Mouse (Mus musculus) stomach, embryonic 15.5 days (tissue): ENCODE data around the gene Nepro. TPM values are rescaled to one million over a fixed set of nuclear protein-coding genes. Genes with fewer than 3 reads are reported as not detected.

Experiments used
- ATAC-seq: fragments of 200-750 bp; cut with Nextera tagmentation; 2 replicates; pipeline ENCODE4 v1.8.0; 2017; ENCODE audit warnings: low read depth, moderate number of reproducible peaks, moderate TSS enrichment; ENCODE audit not compliant: insufficient read depth, low FRiP score
- H3K27ac ChIP-seq: fragments of 300-500 bp; sonication (generic); 2 replicates; pipeline ENCODE4 v1.5.1; 2015; ENCODE audit warnings: mild to moderate bottlenecking, inconsistent platforms
- H3K27me3 ChIP-seq: fragments of 300-500 bp; sonication (generic); replicated peaks from 2 replicates; pipeline ENCODE4 v1.6.1; 2015; ENCODE audit warnings: inconsistent platforms
- H3K36me3 ChIP-seq: fragments of 300-500 bp; sonication (generic); 2 replicates; pipeline ENCODE4 v1.6.1; 2015; ENCODE audit warnings: inconsistent platforms
- H3K4me1 ChIP-seq: fragments of 300-500 bp; sonication (generic); 2 replicates; pipeline ENCODE4 v1.6.1; 2015; ENCODE audit warnings: inconsistent platforms
- H3K4me2 ChIP-seq: fragments of 300-500 bp; sonication (generic); 2 replicates; pipeline ENCODE4 v1.6.1; 2015; ENCODE audit warnings: mild to moderate bottlenecking, inconsistent platforms
- H3K4me3 ChIP-seq: fragments of 300-500 bp; sonication (generic); replicated peaks from 2 replicates; pipeline ENCODE4 v1.5.1; 2015; ENCODE audit warnings: inconsistent platforms
- H3K9ac ChIP-seq: fragments of 300-500 bp; sonication (generic); 2 replicates; pipeline ENCODE4 v1.6.1; 2015; ENCODE audit warnings: inconsistent platforms
- H3K9me3 ChIP-seq: fragments of 300-500 bp; sonication (generic); 2 replicates; pipeline ENCODE4 v1.6.1; 2016; ENCODE audit warnings: inconsistent platforms
- WGBS: fragments of 180-500 bp; shearing (Covaris S2); methylation state at CpG from one replicate; pipeline ENCODE4 v1.1.7; 2015; 5-methylcytosine and 5-hydroxymethylcytosine counted together
- polyA plus RNA-seq: library from polyadenylated mRNA; unstranded; fragments of >200 nt; fragmentation: Nextera tagmentation; extraction: Ambion mirVana; gene quantifications from 2 replicates; pipeline ENCODE4 v1.2.1, GENCODE M21; 2015

Nepro gene
- polyA plus RNA-seq: 7.7 and 8.6 TPM in 2 replicates

DNA sequence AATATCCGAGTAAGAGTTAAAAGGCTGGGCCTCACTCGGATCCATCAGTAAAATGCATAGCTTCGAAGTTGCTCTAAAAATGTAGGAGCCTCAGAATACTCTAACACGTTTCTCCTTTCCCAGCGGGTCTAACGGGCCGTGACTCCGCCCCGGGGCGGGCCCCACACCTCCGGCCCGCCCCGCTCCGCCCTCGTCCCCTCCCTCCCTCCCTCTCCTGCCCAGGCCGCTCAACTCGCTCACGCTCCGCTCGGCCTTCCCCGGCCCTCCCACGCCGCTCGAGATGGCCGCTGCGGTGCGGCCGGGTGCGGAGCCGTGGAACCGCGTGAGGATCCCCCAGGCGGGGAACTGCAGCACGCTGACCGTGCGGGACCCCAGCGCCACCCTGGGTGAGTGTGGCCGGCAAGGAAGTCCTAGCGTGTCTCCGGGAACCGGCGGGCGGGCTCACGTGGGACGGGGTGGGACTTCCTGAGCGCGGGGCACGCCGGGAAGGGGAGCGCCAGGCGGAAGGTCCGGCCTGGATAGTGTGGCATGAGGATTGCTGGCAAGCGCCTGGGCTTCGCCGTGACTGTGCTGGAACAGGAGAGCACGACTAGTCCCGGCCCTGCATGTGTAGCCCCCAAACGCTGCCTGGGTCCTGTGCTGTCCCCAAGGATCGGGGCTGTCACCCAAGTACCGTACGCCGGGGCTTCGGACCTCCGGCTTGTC, at the start of gene Nepro:
Nepro (plus strand) TSS at position 219 of the 705 bp plus-strand sequence.
- peak within 1 kb of the TSS; percentile 96 for H3K4me3 ChIP-seq
- peak within 1 kb of the TSS; percentile 74 for H3K4me2 ChIP-seq
- peak within 1 kb of the TSS; percentile 96 for H3K27ac ChIP-seq
- ATAC-seq: peak; percentile 97
- 1% methylated on average over 59 of the region's 64 CpGs for WGBS
- no peaks in the 10 kb centered on the region for H3K27me3 ChIP-seq
- peak within 1 kb of the TSS; percentile 94 for H3K9ac ChIP-seq
- 0 out of 2 replicates have a peak, but pooled peaks cover 5% of the 10 kb centered on the region for H3K4me1 ChIP-seq
- H3K9me3 ChIP-seq: no peaks in the 10 kb centered on the region
- no peaks in the 10 kb centered on the region; the same call in 1 of the 2 replicates for H3K36me3 ChIP-seq

DNA sequence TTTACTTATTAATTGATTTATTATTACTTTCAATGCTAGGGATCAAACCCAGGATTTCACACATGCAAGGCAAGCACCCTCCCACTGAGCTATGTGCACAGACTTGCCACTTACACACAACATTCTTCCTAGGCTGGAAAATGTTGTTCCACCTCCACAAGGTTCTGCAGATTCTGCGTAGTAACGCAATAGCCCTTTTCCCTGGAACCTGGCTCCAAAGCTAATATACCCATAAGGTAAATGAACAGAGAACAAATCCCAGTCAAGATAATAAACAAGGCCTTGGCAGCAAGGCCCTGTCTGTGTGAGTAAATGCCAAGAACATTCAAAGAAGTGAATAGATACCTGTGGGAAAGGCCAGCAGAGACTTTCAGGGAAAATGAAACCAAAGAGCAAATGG, 47.7 kb upstream of the Nepro start:
- no peaks in the 10 kb centered on the region for H3K9me3 ChIP-seq
- peaks cover 3% of the 10 kb centered on the region; the same call in 1 of the 2 replicates for H3K4me1 ChIP-seq
- no peaks in the 10 kb centered on the region for H3K36me3 ChIP-seq
- H3K27me3 ChIP-seq: no peaks in the 10 kb centered on the region
- no peak overlapping the region for H3K4me3 ChIP-seq
- no peak overlapping the region for H3K27ac ChIP-seq
- no peak overlapping the region for H3K9ac ChIP-seq
- H3K4me2 ChIP-seq: no peak overlapping the region
- WGBS: 78% methylated on average over 2 of the region's 2 CpGs
- ATAC-seq: no peak

- H3K4me1 ChIP-seq: no peaks in the 10 kb centered on the region
- H3K27ac ChIP-seq: no peak overlapping the region
- no peaks in the 10 kb centered on the region for H3K36me3 ChIP-seq
- H3K9ac ChIP-seq: no peak overlapping the region
- no peaks in the 10 kb centered on the region for H3K27me3 ChIP-seq
- H3K4me3 ChIP-seq: no peak overlapping the region
- no peak for ATAC-seq
- H3K4me2 ChIP-seq: no peak overlapping the region
- no peaks in the 10 kb centered on the region for H3K9me3 ChIP-seq
- 71% methylated on average over 8 of the region's 8 CpGs for WGBS
Observed at GRCm38 (mm10) chr16:44679082-44679481, 45.0 kb upstream of the Nepro start.

DNA sequence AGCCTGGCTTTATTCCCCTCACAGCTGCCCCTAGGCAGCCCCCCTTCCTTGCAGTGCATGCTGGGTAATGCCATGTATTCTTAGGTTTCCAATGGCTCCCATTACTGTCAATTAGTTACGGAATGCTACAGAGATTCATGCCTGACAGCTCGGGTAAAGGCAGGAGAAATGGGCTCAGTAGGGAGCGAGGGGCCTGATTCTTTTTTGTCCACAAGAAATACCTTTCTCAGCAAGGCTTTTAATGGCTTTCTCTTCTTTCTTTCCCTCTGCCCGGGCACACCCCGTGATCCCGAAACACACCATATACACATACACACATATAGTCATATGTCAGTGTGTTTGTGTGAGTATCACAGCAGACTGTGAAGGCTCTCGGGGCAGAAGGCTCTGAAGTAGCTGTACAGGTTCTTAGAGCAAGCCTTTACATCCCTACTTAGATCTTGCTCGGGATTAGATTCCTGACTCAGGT, 44.6 kb upstream of the Nepro start:
- Histone ChIP-seq H3K9ac (no peak overlapping the region), H3K4me3 (no peak overlapping the region), H3K36me3 (no peaks in the 10 kb centered on the region), H3K4me2 (no peak overlapping the region), H3K9me3 (no peaks in the 10 kb centered on the region), H3K27me3 (no peaks in the 10 kb centered on the region), H3K27ac (no peak overlapping the region), H3K4me1 (no peaks in the 10 kb centered on the region)
- ATAC-seq: no peak
- 68% methylated on average over 8 of the region's 8 CpGs for WGBS

DNA sequence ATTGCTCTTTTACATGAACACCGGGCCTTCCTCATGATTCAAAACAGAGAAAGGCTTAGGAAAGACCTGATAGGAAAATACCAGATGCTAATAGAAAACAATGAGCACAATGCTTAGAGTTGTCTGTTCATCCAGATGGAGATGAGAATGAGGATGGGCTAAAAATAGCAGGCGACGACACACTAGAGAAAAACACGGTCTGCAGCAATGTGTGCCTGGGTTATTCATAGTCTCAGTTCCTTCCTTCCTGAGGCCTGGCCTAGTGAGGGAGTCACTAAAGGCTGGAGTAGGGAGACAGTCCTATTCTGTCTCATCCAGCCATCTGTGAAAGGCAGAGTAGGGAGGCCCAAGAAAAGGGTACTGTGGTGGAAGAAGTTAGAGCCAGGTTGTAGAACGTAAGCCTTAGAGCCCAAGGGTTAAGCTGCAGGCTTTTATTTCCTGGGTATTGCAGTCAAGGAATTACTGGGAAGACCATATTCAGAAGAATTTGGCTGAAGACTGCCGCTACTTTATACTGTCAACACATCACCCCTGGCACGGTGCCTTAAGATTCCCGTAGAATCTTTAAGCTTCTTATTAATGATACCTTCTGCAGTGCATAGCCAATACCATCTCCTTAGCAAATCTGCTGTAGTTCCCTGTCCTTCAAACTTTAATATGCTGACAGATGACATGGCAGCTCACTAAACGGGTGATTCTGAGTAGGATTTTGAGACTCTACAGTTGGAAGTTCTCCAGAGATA, 43.2 kb upstream of the Nepro start:
- H3K4me2 ChIP-seq: no peak overlapping the region
- no peak overlapping the region for H3K9ac ChIP-seq
- WGBS: 57% methylated on average over 9 of the region's 9 CpGs
- H3K36me3 ChIP-seq: no peaks in the 10 kb centered on the region
- no peaks in the 10 kb centered on the region for H3K9me3 ChIP-seq
- no peaks in the 10 kb centered on the region for H3K4me1 ChIP-seq
- H3K27ac ChIP-seq: peak overlapping the region; percentile 21; the same call in 1 of the 2 replicates
- no peak overlapping the region for H3K4me3 ChIP-seq
- ATAC-seq: no peak
- no peaks in the 10 kb centered on the region for H3K27me3 ChIP-seq

DNA sequence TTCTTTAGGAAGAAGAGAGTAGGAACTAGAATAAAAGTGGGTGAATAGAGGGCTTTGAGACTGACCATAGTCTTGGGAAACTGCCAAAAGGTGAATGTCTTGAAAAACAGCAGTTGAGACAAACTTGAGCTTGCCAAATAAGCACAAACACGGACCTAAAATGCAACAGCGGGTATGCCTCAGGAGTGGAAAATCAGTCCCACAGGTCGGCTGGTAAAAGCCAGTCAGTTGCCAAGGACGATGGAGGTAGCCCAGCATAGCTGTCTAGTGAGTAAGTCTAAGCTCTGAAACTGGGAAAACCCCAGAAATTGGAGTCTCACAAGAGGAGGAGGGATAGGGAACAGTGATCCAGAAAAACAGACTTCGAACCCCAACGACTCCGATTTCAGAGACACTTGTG, 39.5 kb upstream of the Nepro start:
- no peak overlapping the region for H3K4me3 ChIP-seq
- peaks cover 7% of the 10 kb centered on the region for H3K4me1 ChIP-seq
- no peak overlapping the region for H3K27ac ChIP-seq
- no peaks in the 10 kb centered on the region for H3K27me3 ChIP-seq
- H3K9ac ChIP-seq: no peak overlapping the region
- no peaks in the 10 kb centered on the region for H3K9me3 ChIP-seq
- no peak for ATAC-seq
- no peak overlapping the region for H3K4me2 ChIP-seq
- H3K36me3 ChIP-seq: no peaks in the 10 kb centered on the region
- 75% methylated on average over 7 of the region's 7 CpGs for WGBS

- Histone ChIP-seq H3K27ac (no peak overlapping the region), H3K27me3 (no peaks in the 10 kb centered on the region), H3K36me3 (no peaks in the 10 kb centered on the region), H3K4me1 (peaks cover 7% of the 10 kb centered on the region), H3K9ac (no peak overlapping the region), H3K9me3 (no peaks in the 10 kb centered on the region), H3K4me3 (no peak overlapping the region), H3K4me2 (no peak overlapping the region)
- WGBS: 80% methylated on average over 7 of the region's 7 CpGs
- no peak for ATAC-seq
Observed at GRCm38 (mm10) chr16:44685401-44685800, 38.7 kb upstream of the Nepro start.

- 55% methylated on average over 20 of the region's 20 CpGs for WGBS
- Histone ChIP-seq H3K9me3 (no peaks in the 10 kb centered on the region), H3K4me3 (no peak overlapping the region), H3K27me3 (no peaks in the 10 kb centered on the region), H3K27ac (no peak overlapping the region), H3K4me1 (peaks cover 12% of the 10 kb centered on the region), H3K9ac (no peak overlapping the region), H3K36me3 (no peaks in the 10 kb centered on the region), H3K4me2 (peak overlapping the region; percentile 31)
- ATAC-seq: peak; percentile 20; the same call in 1 of the 2 replicates
Observed at GRCm38 (mm10) chr16:44686991-44687718, 36.9 kb upstream of the Nepro start.

DNA sequence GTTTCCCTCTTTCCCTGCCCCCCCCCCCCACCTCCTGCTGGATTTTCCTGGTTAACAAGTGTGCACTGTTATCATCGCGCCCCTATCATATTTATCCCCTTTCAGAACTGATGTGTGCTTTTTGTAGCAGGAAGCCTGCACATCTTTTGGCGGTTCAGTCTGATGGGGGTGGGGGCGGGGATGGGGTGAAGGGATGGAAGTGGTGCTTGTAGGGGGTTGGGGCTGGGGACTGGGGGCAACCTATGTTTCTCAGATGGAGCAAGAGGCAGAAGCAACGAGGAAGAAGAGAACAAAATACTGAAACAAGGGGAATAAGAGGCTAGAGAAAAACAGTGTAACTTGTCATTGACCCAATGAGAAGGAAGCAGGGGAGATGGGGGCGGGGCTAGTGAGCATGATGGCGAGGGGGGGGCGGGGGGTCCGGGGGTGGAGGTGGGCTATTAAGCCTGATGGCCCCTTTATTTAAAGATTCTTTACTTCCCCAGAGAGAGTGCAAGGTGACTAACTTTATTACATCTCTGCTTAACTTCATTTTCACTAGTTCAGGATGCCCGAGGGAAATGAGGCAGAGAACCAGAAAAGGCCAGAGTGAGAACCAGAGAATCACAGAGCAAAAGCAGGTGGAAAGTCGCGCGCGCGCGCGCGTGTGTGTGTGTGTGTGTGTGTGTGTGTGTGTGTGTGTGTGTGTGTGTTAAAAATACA, 36.2 kb upstream of the Nepro start:
- Histone ChIP-seq H3K4me3 (no peak overlapping the region), H3K4me2 (peak overlapping the region; percentile 31), H3K9ac (no peak overlapping the region), H3K27ac (no peak overlapping the region), H3K9me3 (no peaks in the 10 kb centered on the region), H3K4me1 (peaks cover 12% of the 10 kb centered on the region), H3K36me3 (no peaks in the 10 kb centered on the region), H3K27me3 (no peaks in the 10 kb centered on the region)
- 13% methylated on average over 18 of the region's 18 CpGs for WGBS
- no peak for ATAC-seq

DNA sequence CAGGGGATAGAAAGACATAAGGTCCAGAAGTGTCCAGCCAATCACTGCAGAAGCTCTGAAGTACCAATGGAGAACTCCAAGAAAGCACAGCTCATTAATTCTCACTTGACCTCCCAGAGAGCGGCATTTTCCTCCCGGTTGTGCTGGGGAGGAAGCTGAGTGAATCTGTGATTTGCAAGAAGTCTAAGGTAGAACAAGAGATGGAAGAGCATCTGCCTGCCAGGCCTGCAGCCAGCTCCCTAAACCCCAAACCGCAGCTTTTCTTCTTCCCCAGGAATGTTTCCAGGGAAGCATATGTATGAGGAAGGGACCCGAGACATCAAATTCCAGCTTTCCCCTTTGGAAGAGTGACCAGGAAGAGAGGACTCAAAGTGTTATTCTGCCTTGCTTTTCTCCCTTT, 35.6 kb upstream of the Nepro start:
- H3K27me3 ChIP-seq: no peaks in the 10 kb centered on the region
- no peaks in the 10 kb centered on the region for H3K36me3 ChIP-seq
- H3K9ac ChIP-seq: no peak overlapping the region
- H3K4me3 ChIP-seq: no peak overlapping the region
- H3K27ac ChIP-seq: peak overlapping the region; percentile 40
- H3K9me3 ChIP-seq: no peaks in the 10 kb centered on the region
- WGBS: 19% methylated on average over 4 of the region's 4 CpGs
- H3K4me2 ChIP-seq: no peak overlapping the region
- ATAC-seq: no peak
- peaks cover 12% of the 10 kb centered on the region for H3K4me1 ChIP-seq

DNA sequence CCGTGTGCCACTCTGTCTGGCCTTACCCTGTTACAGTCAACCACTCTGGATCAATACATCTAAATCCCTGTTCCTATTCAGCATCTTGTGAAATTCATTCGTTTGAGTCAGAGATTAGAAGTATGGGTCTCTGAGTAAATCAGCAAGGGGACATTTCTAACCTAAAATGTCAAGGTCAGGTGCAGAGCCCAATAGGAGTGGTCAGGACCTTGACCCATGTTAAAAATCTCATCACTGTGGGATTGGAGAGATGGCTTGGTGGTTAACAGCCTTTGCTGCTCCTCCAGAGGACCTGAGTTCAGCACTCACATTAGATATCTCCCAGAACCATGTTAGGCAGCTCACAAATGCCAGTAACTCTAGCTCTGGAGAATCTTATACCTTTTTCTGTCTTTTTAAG, 33.6 kb upstream of the Nepro start:
- Histone ChIP-seq H3K4me3 (no peak overlapping the region), H3K27ac (no peak overlapping the region), H3K36me3 (no peaks in the 10 kb centered on the region), H3K9ac (no peak overlapping the region), H3K4me1 (peaks cover 14% of the 10 kb centered on the region), H3K9me3 (no peaks in the 10 kb centered on the region), H3K27me3 (no peaks in the 10 kb centered on the region), H3K4me2 (no peak overlapping the region)
- ATAC-seq: no peak
- WGBS: 63% methylated on average over 2 of the region's 2 CpGs
